Mouse (Mus musculus) spleen, adult 12 weeks (tissue): ENCODE data around the gene Dock10.

Source experiments
- DNase-seq: peaks from one replicate; pipeline ENCODE4 v3.0.0; 2022; ENCODE audit warnings: low spot score

The Dock10 gene

DNA sequence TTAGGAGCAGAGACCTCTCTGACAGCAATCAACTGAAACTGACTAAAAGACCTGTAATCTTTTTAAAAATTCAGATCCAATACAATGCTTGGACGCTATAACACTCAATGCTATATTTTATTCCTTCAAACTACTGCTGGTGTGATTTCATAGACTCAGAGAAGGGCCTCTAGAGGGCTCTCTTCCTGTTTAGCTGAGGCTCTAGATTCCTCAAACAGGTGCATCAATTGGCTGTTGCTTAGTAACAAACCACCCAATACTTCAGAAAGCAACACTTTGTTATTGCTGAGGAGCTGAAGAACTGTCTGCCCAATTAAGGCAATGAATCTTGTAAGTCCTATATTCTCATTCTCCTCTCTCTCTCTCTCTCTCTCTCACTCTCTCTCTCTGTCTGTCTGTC lies 30.1 kb downstream of the Dock10 start:
- no peak for DNase-seq

DNA sequence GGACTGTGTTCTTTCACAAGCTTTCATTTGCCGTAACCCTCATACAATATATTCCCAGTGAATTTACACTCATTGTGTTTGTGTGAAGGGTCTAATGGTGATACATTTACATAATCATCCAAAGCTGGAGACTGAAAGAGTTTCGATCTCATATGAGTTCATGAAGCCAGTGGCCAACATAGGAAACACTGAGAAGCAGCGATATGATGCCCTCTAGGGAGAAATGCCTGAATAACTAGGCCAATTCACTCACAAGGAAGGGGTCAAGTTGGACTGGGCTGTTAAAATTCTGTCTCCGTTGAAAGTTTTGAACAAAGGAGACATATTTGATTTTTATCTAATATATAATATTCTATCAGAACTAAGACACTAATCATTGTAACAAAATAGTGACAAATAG lies 30.9 kb downstream of the Dock10 start:
- no peak for DNase-seq

DNA sequence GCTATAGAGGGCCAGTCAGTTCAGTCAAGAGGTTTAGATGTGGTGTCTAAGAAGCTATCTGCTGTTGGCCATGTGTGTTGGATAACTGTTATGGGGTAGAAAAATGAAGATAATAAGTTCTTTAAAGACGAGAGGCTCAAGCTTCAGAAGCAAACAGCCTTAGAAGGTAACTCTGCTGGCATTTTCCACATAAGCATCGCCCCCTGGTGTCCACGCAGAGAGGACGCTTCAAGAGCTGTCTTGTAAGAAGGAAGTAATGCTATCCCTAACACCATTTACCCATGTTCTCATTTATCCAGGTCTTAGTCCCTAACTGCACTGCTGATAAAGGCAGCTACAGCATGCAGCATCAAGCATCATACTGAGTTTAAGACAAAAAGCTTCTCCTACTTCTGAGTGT lies 35.7 kb downstream of the Dock10 start:
- DNase-seq, result peak; percentile 17

DNA sequence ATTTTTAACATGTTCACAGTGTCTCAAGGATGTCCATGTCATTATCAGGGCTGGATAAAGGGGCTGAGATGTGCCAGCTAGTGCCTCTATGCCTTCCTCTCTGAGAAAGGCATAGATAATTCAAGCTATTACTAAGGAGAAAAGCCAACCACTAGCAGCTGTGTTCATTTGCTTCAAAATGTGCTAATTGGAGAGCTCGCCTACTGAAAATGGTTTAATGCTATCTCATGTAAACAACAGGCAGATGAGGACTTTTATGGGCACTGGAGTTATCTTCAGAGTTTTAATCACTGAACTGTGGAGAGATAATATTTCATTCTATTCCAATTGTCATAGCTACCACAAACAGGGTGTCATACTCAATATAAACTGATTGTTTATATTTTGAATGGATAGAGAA lies 36.3 kb downstream of the Dock10 start:
- DNase-seq, result no peak

DNA sequence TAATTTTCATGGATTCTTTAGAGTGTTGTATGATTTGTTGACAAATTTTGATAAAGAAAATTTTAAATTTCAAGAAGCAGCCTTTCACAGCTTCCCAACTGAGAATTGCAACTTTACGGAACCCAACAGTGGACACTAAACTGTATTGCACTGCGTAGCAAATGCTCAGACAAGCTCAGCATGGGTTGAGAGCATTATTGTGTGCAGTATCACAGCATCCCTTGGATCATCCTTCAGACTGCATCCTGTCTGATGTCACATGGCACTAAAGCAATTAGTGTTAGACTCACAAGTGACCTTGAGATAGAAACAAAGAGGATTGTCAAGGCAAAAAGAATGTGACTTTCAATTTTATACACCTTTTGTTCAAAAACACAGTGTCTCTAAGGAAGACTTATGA lies 37.1 kb downstream of the Dock10 start:
- no peak for DNase-seq

DNA sequence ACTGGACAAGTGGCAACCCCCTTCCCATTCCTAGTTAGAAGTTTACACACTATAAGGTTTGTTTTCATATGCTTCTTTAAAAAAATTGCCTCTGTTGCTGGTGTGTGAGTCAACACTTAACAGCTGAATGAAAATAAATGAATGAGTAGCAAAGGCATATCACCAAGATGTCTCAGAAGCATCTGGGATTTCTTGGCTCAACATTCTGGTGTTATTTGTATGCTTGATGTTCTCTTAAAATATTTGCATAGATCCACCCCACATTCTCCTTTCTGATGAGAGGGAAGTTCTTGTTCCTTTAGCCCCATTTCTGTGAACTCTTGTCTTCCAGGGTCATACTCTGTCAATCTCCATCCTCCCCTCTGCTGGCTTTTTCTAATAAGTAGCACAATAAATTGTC lies 38.2 kb downstream of the Dock10 start:
- DNase-seq, result no peak

DNA sequence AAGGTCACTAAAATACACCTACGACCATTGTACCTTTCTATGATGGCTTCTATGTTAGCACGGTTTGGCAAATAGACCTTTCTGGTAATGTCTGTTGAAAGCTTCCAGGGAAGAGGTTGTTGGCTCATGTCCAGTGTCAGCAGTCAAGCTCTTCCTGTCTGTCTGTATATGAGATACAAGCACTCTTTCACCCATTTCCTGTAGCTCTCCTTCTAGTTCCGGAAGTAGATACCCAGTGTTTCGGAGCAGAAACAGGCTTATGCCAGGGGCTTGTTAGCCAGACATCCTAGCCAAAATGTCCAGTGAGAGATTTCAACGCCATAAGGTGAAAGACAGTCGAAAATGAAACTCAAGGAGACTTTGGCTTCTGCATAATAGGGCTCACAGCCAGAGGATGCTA lies 38.9 kb downstream of the Dock10 start:
- DNase-seq, result no peak

DNA sequence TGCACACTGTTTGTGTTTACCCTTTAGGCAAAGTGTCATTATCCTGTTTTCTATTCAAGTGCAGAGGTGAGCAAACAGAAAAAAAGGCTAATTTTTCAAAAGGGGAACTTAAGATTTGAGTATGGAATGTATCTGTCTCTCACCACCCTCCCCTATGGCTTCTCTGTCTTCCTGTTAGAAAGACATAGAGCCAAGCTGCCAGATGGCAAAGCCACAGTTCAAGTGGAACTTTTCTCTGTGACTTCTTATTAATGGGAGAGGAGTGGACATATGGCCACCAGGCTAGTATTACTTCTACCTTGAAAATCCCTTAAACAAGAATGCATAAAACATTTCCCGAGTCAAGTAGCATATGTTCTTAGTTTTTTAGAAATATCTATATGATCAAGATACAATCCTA lies 39.7 kb downstream of the Dock10 start:
- DNase-seq, result no peak

DNA sequence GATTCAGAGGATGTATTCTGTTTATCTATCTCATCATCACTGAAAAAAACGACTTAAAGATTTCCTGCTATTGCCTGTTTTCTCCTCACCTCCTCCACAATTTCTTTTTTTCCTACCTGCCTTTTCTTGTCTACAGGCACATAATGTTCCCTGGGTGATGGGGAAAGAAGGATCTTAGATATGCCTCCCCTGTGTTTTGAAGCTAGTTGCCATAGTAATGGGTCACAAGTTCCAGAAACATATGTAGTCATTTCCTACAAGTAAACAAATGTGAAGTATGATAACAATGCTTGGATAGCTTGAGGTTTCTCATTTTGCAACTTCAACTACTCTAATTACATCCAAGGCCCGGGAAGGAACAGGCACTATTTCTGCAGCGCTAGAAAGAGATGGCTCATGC lies 42.4 kb downstream of the Dock10 start:
- no peak for DNase-seq

DNA sequence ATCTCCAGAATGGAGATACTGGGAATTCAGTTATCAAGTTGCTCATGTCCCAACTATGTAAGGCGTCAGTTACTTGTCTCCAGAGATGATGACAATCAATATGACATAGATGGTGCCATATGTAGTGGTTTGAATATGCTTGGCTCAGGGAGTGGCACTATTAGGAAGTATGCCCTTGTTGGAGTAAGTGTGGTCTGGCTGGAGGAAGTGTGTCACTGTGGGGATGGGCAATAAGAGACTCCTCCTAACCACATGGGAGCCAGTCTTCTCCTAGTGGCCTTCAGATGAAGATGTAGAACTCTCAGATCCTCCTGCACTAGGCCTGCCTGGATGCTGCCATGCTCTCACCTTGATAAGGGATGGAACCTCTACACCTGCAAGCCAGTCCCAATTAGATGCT lies 44.4 kb downstream of the Dock10 start:
- DNase-seq, result no peak

DNA sequence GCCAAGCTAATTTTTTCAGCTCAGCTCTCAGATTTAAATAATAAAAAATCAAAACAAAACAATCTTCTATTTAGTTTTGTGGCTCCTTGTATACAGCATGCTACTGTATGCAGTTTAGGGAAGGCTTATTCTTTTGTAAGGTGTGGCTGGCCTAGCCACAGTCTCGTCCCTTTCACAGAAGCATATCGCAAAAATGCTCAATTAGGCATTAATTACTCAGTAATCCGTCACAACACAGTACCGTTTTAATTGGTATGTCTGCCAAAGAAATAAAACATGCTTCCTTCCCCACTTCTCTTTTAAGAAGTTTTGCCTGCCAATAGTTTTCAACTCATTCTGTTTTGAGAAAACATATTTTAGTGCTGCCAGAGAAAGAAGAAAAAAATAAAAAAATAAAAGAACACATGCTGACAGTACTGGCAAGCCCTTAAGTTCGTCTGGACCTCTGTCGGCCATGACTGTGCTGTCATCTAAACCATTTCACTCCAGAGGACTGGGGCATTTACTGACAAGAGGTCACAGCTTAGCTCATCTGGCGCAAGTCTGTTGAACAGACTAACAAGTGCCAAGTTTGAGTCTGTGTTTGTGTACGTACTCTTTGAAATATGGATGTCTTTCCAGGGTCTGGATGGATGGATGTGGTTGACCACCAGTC lies 47.6 kb downstream of the Dock10 start:
- DNase-seq, result no peak

DNA sequence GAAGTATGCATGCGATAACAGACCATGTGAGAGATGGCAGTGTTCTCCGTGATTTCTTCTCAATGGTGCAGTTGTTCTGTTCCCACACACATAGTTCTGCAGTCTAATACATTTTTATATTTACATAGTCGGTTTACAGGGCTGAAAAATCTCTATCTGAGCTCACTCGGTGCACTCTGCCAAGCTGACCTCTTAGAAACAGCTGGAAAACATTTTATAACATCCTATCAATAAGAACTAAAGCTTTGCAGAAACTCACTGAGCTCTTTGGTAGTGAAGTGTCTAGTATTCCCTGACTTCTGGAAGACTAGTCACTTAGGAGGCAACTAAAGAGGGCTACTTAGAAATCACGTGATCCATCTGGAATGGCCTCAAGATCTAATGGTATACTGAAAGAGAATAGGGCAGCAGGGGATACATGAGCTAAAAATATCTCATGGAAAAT lies 48.2 kb downstream of the Dock10 start:
- DNase-seq, result no peak

DNA sequence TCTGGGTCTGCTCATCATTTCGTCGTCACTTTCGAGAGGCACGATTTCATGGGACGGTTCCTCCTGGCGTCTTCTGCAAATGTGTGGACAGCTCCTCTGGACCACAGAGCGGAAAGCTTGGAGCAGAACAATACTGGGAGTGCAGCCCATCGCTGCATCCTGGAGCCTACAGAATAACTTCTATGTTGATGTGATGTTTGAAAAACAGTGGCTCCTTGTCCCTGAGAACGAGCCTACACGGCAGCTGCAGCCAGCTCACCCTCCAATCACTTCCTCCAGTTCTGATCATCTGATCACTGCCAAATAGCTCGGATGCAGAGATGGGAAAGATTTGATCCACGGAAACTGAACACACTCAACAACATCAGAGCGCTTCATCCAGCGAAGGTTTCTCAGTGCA lies 49.0 kb downstream of the Dock10 start:
- no peak for DNase-seq

DNA sequence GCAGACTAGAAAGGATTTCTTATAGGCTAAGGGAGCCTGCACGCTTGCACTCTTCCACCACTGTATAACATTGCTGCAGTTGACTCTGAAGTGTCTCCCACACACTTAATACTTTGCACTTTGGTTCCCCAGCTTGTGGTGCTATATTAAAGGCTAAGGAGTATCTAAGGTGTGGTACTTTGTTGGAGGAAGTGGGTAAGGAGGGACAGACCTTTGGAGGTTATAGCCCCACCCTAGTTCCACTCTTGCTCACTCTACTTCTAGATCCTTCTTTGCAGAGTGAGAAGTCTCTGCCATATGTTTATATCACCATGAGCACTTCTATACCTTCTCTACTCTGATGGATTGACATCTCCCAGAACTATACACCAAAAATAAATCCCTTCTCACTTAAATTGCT lies 55.0 kb downstream of the Dock10 start:
- no peak for DNase-seq

DNA sequence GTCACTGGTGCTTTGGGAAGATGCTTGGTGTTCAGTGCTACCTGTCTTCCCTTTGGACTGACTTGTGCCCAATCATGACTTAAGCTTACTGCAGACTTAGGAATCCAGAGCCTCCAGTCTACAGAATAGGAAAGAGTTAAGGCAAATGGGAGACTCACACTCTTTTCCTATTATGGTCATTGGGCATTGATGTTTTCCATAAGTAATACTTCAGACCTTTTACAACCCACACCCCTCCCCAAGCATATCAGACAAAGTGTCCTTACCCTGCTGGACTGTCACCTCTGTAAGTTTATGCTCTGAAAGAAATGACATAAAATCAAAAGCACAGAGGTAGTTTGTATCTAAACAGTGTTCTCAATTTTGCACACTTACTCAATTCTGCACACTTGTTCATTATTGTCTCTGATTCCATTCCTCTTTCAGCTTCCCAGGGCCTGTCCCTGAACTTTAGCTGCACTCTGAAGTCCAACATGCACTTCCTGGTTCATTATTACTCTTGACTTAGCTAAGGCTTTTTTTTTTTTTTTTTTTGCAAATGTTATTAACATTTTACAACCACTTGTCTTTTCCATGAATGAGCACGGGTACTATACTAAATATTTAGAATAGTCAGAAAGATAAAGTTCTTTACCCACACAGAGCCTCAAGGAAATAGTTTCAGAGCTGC lies 82.2 kb downstream of the Dock10 start:
- DNase-seq, result no peak

DNA sequence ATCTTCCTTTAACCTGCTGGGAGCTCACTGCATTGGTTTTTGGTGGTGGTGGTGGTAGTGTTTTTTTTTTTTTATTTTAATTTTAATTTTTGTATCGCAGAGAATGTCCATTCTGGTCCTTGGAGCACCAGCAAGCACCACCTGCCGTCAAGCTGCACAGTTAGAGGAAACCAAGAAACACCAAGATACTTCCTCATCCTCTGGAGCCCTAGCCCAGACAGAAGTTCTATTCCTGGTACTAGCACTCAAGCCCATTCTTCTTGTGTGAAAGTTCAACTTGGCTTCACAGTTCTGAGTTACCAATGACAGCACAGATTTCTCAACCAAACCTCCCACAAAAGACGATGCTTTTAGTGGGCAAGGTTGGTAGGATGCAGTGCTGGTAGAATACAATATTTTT lies 86.6 kb downstream of the Dock10 start:
- DNase-seq, result no peak

DNA sequence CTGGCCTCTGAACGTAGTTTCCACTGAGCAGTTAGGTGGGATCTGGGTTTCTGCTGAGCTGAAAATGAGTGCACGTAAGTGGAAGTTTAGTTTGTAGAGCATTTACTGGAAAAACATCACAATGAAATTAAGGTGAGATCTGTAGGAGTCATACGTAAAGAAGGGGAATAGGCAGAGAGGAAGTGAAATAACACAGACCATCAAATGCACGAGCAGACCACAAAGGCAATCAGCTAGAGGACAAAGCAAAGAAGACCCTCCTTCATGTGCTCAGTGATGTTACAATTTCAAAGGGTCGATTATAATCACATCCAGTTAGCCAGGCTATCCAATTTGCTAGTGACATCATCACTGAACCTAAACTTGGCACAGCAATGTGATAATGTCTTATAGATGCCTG lies 87.3 kb downstream of the Dock10 start:
- no peak for DNase-seq

DNA sequence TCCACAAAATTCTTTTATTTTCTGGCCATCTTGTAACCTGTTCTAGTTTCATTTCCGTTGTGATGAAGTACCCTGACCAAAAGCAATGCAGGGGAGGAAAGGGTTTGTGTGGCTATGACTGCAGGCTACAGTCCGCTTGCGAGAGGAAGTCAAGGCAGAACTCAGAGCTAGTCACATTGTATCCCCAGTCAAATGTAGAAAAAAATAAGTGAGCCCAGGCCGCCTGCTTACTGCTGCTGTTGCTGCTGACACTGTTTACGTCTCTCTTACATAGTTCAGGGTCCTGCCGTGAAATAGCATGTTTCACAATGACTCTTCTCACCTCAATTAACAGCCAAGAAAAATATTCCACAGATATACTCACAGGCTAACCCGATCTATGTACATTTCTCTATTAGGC lies 87.9 kb downstream of the Dock10 start:
- no peak for DNase-seq

DNA sequence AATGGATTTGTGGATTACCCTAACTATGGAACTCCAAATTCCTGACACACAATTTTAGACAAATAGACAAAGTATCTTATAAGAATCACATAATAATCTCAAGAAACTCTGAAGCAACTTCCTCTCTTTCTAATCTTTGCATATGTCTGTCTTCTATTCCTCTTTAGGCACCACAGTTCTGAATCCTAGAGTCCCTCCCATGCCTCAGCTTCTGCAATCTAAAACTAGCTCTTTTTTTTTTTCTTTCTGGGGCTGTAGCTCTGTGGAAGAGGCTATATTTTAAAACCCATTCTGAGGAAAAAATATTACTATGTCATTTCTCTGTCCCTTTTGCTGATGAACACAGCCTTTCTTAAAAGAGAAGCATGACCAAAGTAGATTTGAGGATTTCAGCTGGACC lies 92.6 kb downstream of the Dock10 start:
- DNase-seq, result no peak

DNA sequence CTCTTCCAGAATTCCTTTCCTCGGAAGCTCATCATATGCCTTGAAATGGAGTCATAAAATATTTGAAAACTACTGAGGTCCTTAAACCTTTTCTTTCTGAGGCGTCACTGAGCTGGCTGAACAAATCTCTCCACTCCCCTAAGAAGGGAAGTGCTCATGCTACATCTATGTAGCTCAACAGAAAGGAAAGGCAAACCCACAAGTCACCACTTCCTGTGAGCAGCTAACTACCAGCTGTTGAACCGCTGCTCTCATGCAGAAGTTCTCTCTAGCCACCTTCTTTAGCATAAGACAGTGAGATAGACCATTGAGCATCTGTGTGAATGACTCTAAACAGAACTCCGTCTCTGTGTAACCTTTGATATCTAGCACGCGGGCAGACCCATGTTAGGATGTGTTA lies 93.2 kb downstream of the Dock10 start:
- DNase-seq, result peak; percentile 26

DNA sequence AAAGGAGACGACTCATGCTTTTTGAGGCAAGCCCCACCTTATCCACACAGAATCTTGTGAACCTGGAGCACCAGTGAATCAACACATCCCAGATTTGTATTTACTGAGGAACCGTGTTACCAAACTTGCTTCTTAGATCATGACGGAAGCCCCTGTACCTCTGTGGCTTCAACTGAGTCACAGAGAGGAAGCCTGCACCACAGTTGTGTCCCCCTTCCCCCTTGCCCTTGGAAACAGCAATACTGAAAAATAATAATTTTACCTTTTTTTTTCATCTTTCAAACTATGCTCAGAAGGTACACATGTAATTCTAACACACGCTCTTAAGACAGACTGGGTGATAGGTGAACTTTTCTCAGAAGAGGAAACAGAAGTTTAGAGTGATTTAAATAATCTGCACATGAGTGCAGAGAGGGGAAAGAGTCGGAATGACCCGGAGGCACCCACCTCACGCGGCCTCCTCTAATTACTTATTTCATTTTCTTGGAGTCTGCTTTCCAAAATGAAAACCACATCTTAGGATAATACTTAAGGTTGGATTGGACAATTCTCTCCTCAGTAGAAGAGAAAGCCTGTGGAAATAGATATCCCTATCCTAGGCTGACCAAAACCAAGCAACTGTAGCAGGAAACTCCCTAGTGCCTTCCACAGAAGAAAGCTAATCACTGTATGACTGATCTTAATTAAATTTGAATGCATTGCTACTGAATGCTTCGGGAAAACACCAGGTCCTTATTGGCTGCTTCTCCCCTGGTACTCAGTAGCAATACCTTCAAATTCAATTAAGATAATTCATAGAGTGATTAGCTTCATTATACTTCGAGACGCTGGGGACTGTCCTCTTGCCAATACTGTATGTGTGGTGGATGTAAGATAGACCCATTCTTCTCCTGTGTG lies 96.6 kb downstream of the Dock10 start:
- no peak for DNase-seq

DNA sequence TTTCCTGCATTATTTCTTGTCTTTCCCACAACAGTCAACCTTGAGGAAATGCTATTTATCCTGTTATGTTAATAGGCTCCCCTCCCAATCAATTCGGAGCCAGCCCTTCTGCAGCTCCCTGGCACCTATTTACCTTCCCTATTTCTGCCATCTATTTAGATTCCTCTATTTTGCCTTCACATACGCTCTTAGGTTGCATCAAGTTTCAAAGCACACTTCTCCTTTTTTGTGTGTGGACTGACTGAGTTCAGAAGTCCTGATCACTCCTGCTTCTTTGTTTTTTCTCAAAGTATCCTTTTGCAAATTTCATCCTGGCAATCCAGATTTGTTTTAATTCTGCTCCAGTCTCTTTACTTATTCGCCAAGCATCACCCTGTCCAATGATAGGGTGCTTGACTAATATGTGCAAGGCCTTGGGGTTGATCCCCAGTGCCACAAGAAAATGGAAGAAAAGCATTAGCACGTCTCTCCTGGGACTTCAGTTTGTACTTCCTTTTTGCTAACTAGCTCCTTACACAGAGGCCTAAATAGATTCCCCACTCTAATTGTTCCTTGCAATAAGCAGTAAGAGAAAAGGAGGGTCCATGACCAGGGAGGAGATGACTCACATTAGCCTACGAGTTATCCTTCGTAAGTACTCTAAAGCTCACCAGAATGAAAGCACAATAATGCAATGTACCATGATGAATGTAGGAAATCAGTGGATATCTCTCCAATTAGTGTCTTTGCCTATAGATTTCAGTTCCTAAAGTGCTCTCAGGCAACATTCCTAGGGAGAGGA lies 98.7 kb downstream of the Dock10 start:
- no peak for DNase-seq
